Mouse (Mus musculus) lung, embryonic 14.5 days (tissue): ENCODE measurements at regions not wholly inside any gene's neighbourhood (a gene's known extent, or its start where the extent isn't known, plus 50 kb on each side); places are given as distances from the start of the nearest gene placed in this dataset.

Experiments
- ATAC-seq: fragments of 200-750 bp; cut with Nextera tagmentation; 2 replicates; pipeline ENCODE4 v1.8.0; 2017; ENCODE audit warnings: mild to moderate bottlenecking, moderate TSS enrichment, moderate library complexity; ENCODE audit not compliant: insufficient read depth
- DNase-seq: peaks from one replicate; pipeline ENCODE4 v3.0.0-alpha.2; 2015
- H3K27ac ChIP-seq: fragments of 300-500 bp; sonication (generic); 2 replicates; pipeline ENCODE4 v1.5.1; 2014; ENCODE audit warnings: low read depth, mild to moderate bottlenecking, moderate library complexity
- H3K27me3 ChIP-seq: fragments of 300-500 bp; sonication (generic); 2 replicates; pipeline ENCODE4 v1.6.1; 2014; ENCODE audit warnings: low read length, control low read depth; ENCODE audit not compliant: insufficient read depth
- H3K36me3 ChIP-seq: fragments of 300-500 bp; sonication (generic); 2 replicates; pipeline ENCODE4 v1.6.1; 2014; ENCODE audit warnings: control low read depth; ENCODE audit not compliant: insufficient read depth
- H3K4me1 ChIP-seq: fragments of 300-500 bp; sonication (generic); 2 replicates; pipeline ENCODE4 v1.6.1; 2014; ENCODE audit warnings: antibody characterized with exemption, control low read depth; ENCODE audit not compliant: insufficient read depth
- H3K4me2 ChIP-seq: fragments of 300-500 bp; sonication (generic); 2 replicates; pipeline ENCODE4 v1.6.1; 2014; ENCODE audit warnings: mild to moderate bottlenecking
- H3K4me3 ChIP-seq: fragments of 300-500 bp; sonication (generic); 2 replicates; pipeline ENCODE4 v1.5.1; 2014; ENCODE audit warnings: low read depth, low read length
- H3K9ac ChIP-seq: fragments of 300-500 bp; sonication (generic); 2 replicates; pipeline ENCODE4 v1.6.1; 2014
- H3K9me3 ChIP-seq: fragments of 300-500 bp; sonication (generic); 2 replicates; pipeline ENCODE4 v1.6.1; 2016; ENCODE audit warnings: low read depth, low read length, control low read depth
- CTCF ChIP-seq: IDR thresholded peaks from 2 replicates; pipeline ENCODE4 v1.5.1; 2016; ENCODE audit warnings: antibody characterized with exemption, low read depth
- WGBS: fragments of 180-500 bp; shearing (Covaris S2); extraction: QIAGEN DNeasy Blood & Tissue Kit; methylation state at CpG from one replicate; pipeline ENCODE4 v1.1.7; 2014; 5-methylcytosine and 5-hydroxymethylcytosine counted together

DNA sequence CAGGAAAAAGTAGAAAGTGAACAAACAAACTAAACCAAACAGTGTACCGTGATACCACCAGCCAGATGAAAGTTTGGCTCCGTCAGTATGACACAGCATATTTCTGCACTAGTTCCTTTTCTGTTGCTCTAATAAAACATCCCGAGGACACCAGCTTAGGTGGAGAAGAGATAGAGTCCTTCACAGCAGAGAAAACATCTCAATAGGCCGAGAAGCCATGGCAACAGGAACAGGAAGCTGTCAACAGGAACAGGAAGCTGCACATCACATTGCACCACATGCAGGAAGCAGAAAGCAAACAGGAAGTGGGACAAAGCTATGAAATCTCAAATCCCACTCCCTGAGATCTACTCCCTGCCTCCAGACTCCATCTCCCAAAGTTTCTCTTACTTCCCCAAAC is 71.4 kb upstream of the Gli2 start:
- no peaks in the 10 kb centered on the region for H3K4me1 ChIP-seq
- H3K9ac ChIP-seq = no peak overlapping the region
- H3K9me3 ChIP-seq = no peaks in the 10 kb centered on the region
- H3K27ac ChIP-seq = no peak overlapping the region
- ATAC-seq (no peak), DNase-seq (no peak)
- H3K27me3 ChIP-seq = no peaks in the 10 kb centered on the region
- H3K36me3 ChIP-seq = no peaks in the 10 kb centered on the region
- WGBS = 74% methylated on average over 4 of the region's 4 CpGs
- no peak overlapping the region for H3K4me3 ChIP-seq
- TF ChIP-seq CTCF = no peak
- no peak overlapping the region for H3K4me2 ChIP-seq

DNA sequence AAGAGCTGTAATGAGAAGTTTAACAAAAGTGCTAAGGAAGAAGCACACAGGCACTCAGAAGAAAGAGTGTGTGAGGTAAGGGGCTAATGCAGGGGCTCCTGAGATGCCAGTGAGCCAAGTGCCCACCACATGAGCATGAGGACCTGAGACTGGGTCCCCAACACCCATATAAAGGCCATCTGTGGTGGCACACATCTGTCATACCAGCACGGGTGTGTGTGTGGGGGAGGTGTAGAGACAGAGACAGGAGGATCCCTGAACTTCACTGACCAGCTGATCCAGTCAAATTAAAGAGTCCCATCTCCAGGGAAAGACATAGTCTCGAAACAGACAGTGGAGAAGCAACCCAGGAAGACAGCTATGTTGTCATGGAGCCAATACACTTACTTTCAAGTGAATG is 70.6 kb upstream of the Gli2 start:
- 83% methylated on average over 2 of the region's 2 CpGs for WGBS
- H3K4me1 ChIP-seq = no peaks in the 10 kb centered on the region
- H3K9ac ChIP-seq = no peak overlapping the region
- TF ChIP-seq CTCF = no peak
- no peak overlapping the region for H3K4me3 ChIP-seq
- ATAC-seq = no peak
- no peaks in the 10 kb centered on the region for H3K36me3 ChIP-seq
- no peak overlapping the region for H3K4me2 ChIP-seq
- no peaks in the 10 kb centered on the region for H3K27me3 ChIP-seq
- H3K27ac ChIP-seq = no peak overlapping the region
- no peaks in the 10 kb centered on the region for H3K9me3 ChIP-seq
- DNase-seq = no peak

DNA sequence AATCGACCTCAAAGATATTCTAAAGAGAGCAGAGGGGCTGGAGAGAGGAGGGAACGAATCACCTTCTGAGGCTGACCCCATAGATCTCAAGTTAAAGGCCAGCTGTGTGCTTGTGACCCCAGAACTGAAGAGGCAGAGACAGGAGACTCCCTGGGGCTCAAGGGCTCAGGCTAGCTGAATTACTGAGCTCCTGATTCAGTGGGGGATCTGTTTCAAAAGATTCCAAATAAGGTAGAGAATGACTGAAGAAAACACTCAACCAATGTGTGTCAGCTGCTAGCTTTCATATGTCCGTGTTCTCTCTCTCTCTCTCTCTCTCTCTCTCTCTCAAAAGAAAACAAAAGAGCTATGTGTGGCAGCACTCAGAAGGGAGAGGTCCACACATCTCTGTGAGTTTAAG is 70.0 kb upstream of the Gli2 start:
- ATAC-seq (no peak), DNase-seq (no peak)
- H3K27me3 ChIP-seq = no peaks in the 10 kb centered on the region
- no peak overlapping the region for H3K9ac ChIP-seq
- WGBS = 29% methylated on average over 3 of the region's 3 CpGs
- no peak overlapping the region for H3K4me2 ChIP-seq
- H3K9me3 ChIP-seq = no peaks in the 10 kb centered on the region
- no peak for TF ChIP-seq CTCF
- H3K27ac ChIP-seq = no peak overlapping the region
- H3K4me3 ChIP-seq = no peak overlapping the region
- H3K4me1 ChIP-seq = no peaks in the 10 kb centered on the region
- no peaks in the 10 kb centered on the region for H3K36me3 ChIP-seq

- 64% methylated on average over 6 of the region's 6 CpGs for WGBS
- Histone ChIP-seq H3K9ac (no peak overlapping the region), H3K36me3 (no peaks in the 10 kb centered on the region), H3K27ac (no peak overlapping the region), H3K4me2 (no peak overlapping the region), H3K27me3 (no peaks in the 10 kb centered on the region), H3K9me3 (no peaks in the 10 kb centered on the region), H3K4me1 (no peaks in the 10 kb centered on the region), H3K4me3 (no peak overlapping the region)
- TF ChIP-seq CTCF = no peak
- ATAC-seq (no peak), DNase-seq (no peak)
These were observed 69.6 kb upstream of the Gli2 start for GRCm38 (mm10) chr1:119122975-119123374.

DNA sequence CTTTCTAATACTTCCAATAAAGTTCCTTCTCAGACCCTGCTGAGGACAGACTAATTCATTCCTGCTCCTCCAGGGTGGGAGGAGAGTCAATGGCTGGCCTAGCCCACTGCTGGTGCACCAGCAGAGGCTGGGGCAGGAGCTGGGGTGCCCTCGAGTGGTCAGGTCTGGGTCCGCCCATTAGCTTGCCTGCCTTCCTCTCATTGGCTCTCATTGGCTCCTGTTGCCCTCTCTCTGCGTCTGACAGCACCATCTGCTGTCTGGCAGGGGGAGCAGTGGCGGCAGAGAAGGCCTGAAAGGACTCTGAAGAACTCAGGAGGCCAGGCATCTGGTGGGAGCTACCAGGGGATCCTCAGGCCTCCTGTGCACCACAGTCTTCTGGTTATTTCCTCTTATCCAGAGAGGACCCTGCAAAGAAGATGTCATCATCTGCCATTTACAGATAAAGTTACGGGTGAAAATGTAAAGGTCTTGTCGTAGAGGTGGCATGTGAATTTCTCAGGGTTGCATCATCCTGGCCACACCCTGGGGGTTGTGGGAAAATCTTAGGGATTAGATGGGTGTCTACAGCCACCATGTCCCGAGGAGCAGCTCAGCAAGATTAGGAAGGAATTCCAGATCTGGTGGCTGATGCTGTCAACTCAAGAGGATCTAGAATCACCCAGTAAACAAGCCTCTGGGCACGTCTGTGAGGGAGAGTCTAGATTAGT is 66.6 kb upstream of the Gli2 start:
- DNase-seq = peak; percentile 28
- no peaks in the 10 kb centered on the region for H3K27me3 ChIP-seq
- no peak overlapping the region for H3K4me3 ChIP-seq
- WGBS = 34% methylated on average over 8 of the region's 8 CpGs
- H3K27ac ChIP-seq = no peak overlapping the region
- peak; percentile 50 for TF ChIP-seq CTCF
- ATAC-seq = no peak
- H3K4me2 ChIP-seq = no peak overlapping the region
- H3K9ac ChIP-seq = no peak overlapping the region
- no peaks in the 10 kb centered on the region for H3K36me3 ChIP-seq
- no peaks in the 10 kb centered on the region for H3K9me3 ChIP-seq
- no peaks in the 10 kb centered on the region for H3K4me1 ChIP-seq

- no peaks in the 10 kb centered on the region for H3K27me3 ChIP-seq
- no peak overlapping the region for H3K4me3 ChIP-seq
- H3K27ac ChIP-seq = no peak overlapping the region
- DNase-seq = no peak
- no peak overlapping the region for H3K4me2 ChIP-seq
- no peaks in the 10 kb centered on the region for H3K36me3 ChIP-seq
- TF ChIP-seq CTCF = no peak
- WGBS = 73% methylated on average over 7 of the region's 7 CpGs
- H3K9ac ChIP-seq = no peak overlapping the region
- no peaks in the 10 kb centered on the region for H3K9me3 ChIP-seq
- H3K4me1 ChIP-seq = no peaks in the 10 kb centered on the region
- ATAC-seq = no peak
These were observed 61.8 kb upstream of the Gli2 start for GRCm38 (mm10) chr1:119115106-119115674.

DNA sequence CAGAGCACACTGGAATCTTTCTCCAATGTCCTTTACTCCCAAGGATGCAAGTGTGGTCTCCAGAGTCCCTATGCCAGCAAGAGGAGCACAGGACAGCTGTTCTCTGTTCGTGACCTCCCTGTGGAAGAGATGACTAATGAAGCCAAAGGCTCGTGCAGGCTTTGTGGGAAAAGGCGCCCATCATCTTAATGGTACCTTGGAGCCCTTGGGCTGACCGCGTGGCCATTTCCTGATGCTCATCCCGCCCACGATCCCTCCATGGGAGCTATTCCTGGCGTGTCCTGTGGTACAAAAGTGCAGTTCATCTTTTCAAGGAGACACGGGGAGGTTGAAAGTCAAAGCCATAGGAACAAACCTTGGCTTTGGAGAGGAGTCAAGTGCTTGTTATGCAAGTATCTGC is 55.2 kb upstream of the Gli2 start:
- Histone ChIP-seq H3K9me3 (no peaks in the 10 kb centered on the region), H3K4me3 (no peak overlapping the region), H3K27me3 (no peaks in the 10 kb centered on the region), H3K36me3 (no peaks in the 10 kb centered on the region), H3K4me1 (no peaks in the 10 kb centered on the region), H3K27ac (no peak overlapping the region), H3K4me2 (no peak overlapping the region), H3K9ac (no peak overlapping the region)
- no peak for TF ChIP-seq CTCF
- ATAC-seq (no peak), DNase-seq (no peak)
- 74% methylated on average over 9 of the region's 9 CpGs for whole genome bisulfite sequencing
